In the genomic region with DNA sequence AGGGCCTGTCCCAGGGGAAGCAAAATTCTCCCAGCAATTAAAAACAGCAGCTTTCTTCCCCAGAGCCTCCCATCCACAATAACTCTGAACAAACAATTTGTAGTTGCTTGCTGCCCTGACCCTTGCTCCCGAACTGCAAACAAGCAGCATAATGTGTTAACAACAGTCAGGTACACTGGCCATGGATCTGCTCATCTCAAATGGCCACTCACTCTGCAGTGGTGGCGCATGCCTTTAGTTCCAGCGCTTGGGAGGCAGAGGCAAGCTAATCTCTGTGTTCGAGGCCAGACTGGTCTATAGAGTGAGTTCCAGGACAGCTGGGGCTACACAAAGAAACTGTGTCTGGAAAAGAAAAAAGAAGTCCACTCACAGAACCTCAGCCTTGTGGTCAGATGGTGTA, we compare ENCODE assay signal across 21 mouse cellular contexts. TPM values are rescaled to one million over a fixed set of nuclear protein-coding genes. Genes with fewer than 3 reads are reported as not detected.
"Had no signal": no experiment of that assay in that cellular context is flagged by ENCODE, and none has a peak within 500 bp of the region (broad histone marks: within the 10 kb centered on the region; RNA-seq: fewer than 3 reads in every experiment).

No protein-coding gene starts in this region.

- H3K36me3 ChIP-seq: heart, embryonic 13.5 days; heart, embryonic 15.5 days; hindbrain, embryonic 10.5 days; hindbrain, embryonic 12.5 days; intestine, embryonic 15.5 days; limb, embryonic 13.5 days; limb, embryonic 15.5 days had no signal

- ATAC-seq: inflammation-experienced regulatory T-cells, adult 6 months; intestine, postnatal 0 days had no signal

- DNase-seq: forebrain, postnatal 0 days; gastrocnemius, postnatal 10 days; gastrocnemius, postnatal 25 days; heart, adult 2 months; heart, postnatal 14 days; heart, postnatal 36 days; kidney, adult 18-20 months; kidney, adult 8-10 months; kidney, postnatal 10 days; kidney, postnatal 25 days; kidney, postnatal 4 days had no signal

- H3K27ac ChIP-seq: heart, adult 2 months; heart, embryonic 13.5 days; heart, embryonic 15.5 days; intestine, embryonic 15.5 days; limb, embryonic 13.5 days; limb, embryonic 15.5 days had no signal

- H3K4me3 ChIP-seq: heart, adult 2 months; heart, embryonic 15.5 days had no signal

- H3K9ac ChIP-seq: heart, embryonic 15.5 days; intestine, embryonic 15.5 days; limb, embryonic 15.5 days had no signal

- H3K9me3 ChIP-seq: heart, embryonic 13.5 days; heart, embryonic 15.5 days; hindbrain, embryonic 10.5 days; hindbrain, embryonic 12.5 days; intestine, embryonic 15.5 days; limb, embryonic 13.5 days; limb, embryonic 15.5 days had no signal

- H3K27me3 ChIP-seq: heart, embryonic 13.5 days; heart, embryonic 15.5 days; hindbrain, embryonic 12.5 days; intestine, embryonic 15.5 days; limb, embryonic 15.5 days had no signal

RNA-seq across cellular contexts. Expression of a gene that starts 37.1 kb away (rescaled TPM):
- total RNA-seq: granulocyte monocyte progenitor cell, adult 5-6 weeks had no signal
